Mouse (Mus musculus): ENCODE results near the gene B3galt5. TPM values are rescaled to one million over a fixed set of nuclear protein-coding genes. Genes with fewer than 3 reads are reported as not detected.
"Not testable (repeated sequence)": the region's sequence is repeated elsewhere in the genome, so short reads cannot be mapped to it uniquely, and the experiment has no call there.

Gene B3galt5
- total RNA-seq, 2 experiments from 2014 or later = 54.5 to 57.4 TPM

GRCm38 (mm10) chr16:96326110-96326999, 90.8 kb downstream of the B3galt5 start:
- TF ChIP-seq CTCF (conservative IDR thresholded peaks at IDR 0.05) = no peak
- H3K27ac ChIP-seq = peak overlapping the region; percentile 73
- DNase-seq (ENCODE audit: low spot score in 2 of 2) = peak in 1 of 2 experiments; percentile 56
- no peak overlapping the region for H3K4me3 ChIP-seq

GRCm38 (mm10) chr16:96327251-96327650, 91.7 kb downstream of the B3galt5 start:
- peak overlapping the region; percentile 73; the same call in 1 of the 2 replicates for H3K27ac ChIP-seq
- not testable (repeated sequence) for H3K4me3 ChIP-seq; DNase-seq (ENCODE audit: low spot score in 2 of 2)

- Histone ChIP-seq H3K4me3 (no peak overlapping the region), H3K27ac (no peak overlapping the region)
- TF ChIP-seq CTCF (conservative IDR thresholded peaks at IDR 0.05) = no peak
- DNase-seq (ENCODE audit: low spot score in 2 of 2) = no peak
Measured at GRCm38 (mm10) chr16:96339570-96339969, 104.0 kb downstream of the B3galt5 start.

GRCm38 (mm10) chr16:96341269-96341668, 105.7 kb downstream of the B3galt5 start:
- TF ChIP-seq CTCF (conservative IDR thresholded peaks at IDR 0.05) = peak; percentile 78
- peak; percentile 31 to 79 for DNase-seq (ENCODE audit: low spot score in 2 of 2)
- H3K27ac ChIP-seq = no peak overlapping the region
- no peak overlapping the region for H3K4me3 ChIP-seq

GRCm38 (mm10) chr16:96341945-96342344, 106.3 kb downstream of the B3galt5 start:
- Histone ChIP-seq H3K27ac (no peak overlapping the region), H3K4me3 (no peak overlapping the region)
- TF ChIP-seq CTCF (conservative IDR thresholded peaks at IDR 0.05) = no peak
- DNase-seq (ENCODE audit: low spot score in 2 of 2) = no peak

- TF ChIP-seq CTCF (conservative IDR thresholded peaks at IDR 0.05) = peak; percentile 96
- Histone ChIP-seq H3K4me3 (no peak overlapping the region), H3K27ac (no peak overlapping the region)
- DNase-seq (ENCODE audit: low spot score in 2 of 2) = peak; percentile 85 to 88
Measured at GRCm38 (mm10) chr16:96345117-96345516, 109.5 kb downstream of the B3galt5 start.

- TF ChIP-seq CTCF (conservative IDR thresholded peaks at IDR 0.05) = no peak
- no peak overlapping the region for H3K4me3 ChIP-seq
- no peak for DNase-seq (ENCODE audit: low spot score in 2 of 2)
- no peak overlapping the region for H3K27ac ChIP-seq
Measured at GRCm38 (mm10) chr16:96348070-96348469, 112.5 kb downstream of the B3galt5 start.

GRCm38 (mm10) chr16:96348766-96349165, 113.2 kb downstream of the B3galt5 start:
- no peak for DNase-seq (ENCODE audit: low spot score in 2 of 2)
- no peak for TF ChIP-seq CTCF (conservative IDR thresholded peaks at IDR 0.05)
- H3K27ac ChIP-seq = no peak overlapping the region

GRCm38 (mm10) chr16:96351520-96351919, 115.9 kb downstream of the B3galt5 start:
- Histone ChIP-seq H3K4me3 (no peak overlapping the region), H3K27ac (no peak overlapping the region)
- TF ChIP-seq CTCF (conservative IDR thresholded peaks at IDR 0.05) = no peak
- DNase-seq (ENCODE audit: low spot score in 2 of 2) = no peak

More at GRCm38 (mm10) chr16:96348766-96349165, 113.2 kb downstream of the B3galt5 start:
- no peak overlapping the region for H3K4me3 ChIP-seq

GRCm38 (mm10) chr16:96353296-96353896, 117.8 kb downstream of the B3galt5 start:
- no peak for TF ChIP-seq CTCF (conservative IDR thresholded peaks at IDR 0.05)
- Histone ChIP-seq H3K27ac (no peak overlapping the region), H3K4me3 (no peak overlapping the region)
- DNase-seq (ENCODE audit: low spot score in 2 of 2) = no peak

GRCm38 (mm10) chr16:96353996-96354395, 118.4 kb downstream of the B3galt5 start:
- Histone ChIP-seq H3K27ac (no peak overlapping the region), H3K4me3 (no peak overlapping the region)
- TF ChIP-seq CTCF (conservative IDR thresholded peaks at IDR 0.05) = no peak
- DNase-seq (ENCODE audit: low spot score in 2 of 2) = no peak

GRCm38 (mm10) chr16:96357903-96358302, 122.3 kb downstream of the B3galt5 start:
- H3K27ac ChIP-seq = no peak overlapping the region
- TF ChIP-seq CTCF (conservative IDR thresholded peaks at IDR 0.05) = peak; percentile 79
- peak overlapping the region; percentile 26; the same call in 1 of the 2 replicates for H3K4me3 ChIP-seq
- peak; percentile 12 to 31 for DNase-seq (ENCODE audit: low spot score in 2 of 2)

GRCm38 (mm10) chr16:96361305-96362124, 125.9 kb downstream of the B3galt5 start:
- no peak overlapping the region for H3K27ac ChIP-seq
- TF ChIP-seq CTCF (conservative IDR thresholded peaks at IDR 0.05) = no peak
- no peak for DNase-seq (ENCODE audit: low spot score in 2 of 2)
- H3K4me3 ChIP-seq = peak overlapping the region; percentile 12; the same call in 1 of the 2 replicates

Data from layer of hippocampus, adult 2 months (tissue).